Mouse (Mus musculus) embryo, embryonic 10.5 days (tissue): ENCODE results near the gene Amfr.
A peak's percentile ranks its signal among the peaks of the same experiment; 100 is the strongest.

Source experiments
- DNase-seq: peaks from one replicate; pipeline ENCODE4 v3.0.0-alpha.2; 2015; ENCODE audit warnings: low spot score

The Amfr gene

GRCm38 (mm10) chr8:94012013-94012951, at the start of gene Amfr:
Gene Amfr (minus strand): TSS chr8:94012842.
- peak; percentile 82 for DNase-seq

- peak; percentile 74 for DNase-seq
These were observed 44.7 kb upstream of the Amfr start for GRCm38 (mm10) chr8:94057157-94057854.

GRCm38 (mm10) chr8:94052696-94053095, 40.1 kb upstream of the Amfr start:
- DNase-seq = no peak

DNA sequence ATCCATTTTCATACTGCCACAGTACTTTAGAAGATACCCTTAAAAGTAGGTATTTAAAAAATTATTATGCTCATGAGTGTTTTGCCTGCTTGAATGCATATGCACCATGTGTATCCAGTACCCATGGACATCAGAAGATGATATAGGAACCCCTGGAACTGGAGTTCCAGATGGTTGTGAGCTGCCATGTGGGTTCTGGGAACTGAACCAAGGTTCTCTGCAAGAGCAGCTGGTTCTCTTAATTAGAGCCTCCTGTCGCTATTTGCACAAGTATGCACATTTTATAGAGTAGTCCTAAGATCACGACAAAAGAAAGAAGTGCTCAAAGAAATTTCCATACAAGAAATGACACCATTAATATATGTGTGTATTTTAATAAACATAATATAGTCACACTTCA, 35.2 kb upstream of the Amfr start:
- no peak for DNase-seq

GRCm38 (mm10) chr8:94037806-94038205, 25.2 kb upstream of the Amfr start:
- DNase-seq = peak; percentile 30

GRCm38 (mm10) chr8:94036944-94037524, 24.4 kb upstream of the Amfr start, which contains the start of the genes Nudt21 and Ogfod1:
Gene Nudt21 (minus strand): TSS chr8:94037031.
Gene Ogfod1 (plus strand): TSS chr8:94037198.
- peak; percentile 100 for DNase-seq

DNA sequence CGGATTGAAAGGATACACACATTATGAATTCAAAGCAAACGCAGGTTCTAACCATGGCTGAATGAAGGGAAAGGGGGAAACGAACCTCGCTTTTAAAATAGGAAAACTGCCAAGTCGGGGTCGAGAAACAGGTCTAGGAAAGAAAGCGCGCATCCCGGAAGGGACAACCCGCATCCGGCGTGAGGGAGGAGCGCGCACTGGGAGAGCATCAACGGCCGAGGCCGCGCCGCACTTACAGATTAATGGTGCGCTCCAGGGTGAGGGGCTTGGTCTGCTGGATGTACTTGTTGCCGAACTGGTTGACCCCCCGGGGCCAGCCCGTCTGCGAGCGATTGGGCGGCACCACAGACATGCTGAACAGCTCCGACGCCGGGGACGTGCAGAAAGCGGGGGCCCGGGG, 23.9 kb upstream of the Amfr start:
- peak; percentile 84 for DNase-seq

DNA sequence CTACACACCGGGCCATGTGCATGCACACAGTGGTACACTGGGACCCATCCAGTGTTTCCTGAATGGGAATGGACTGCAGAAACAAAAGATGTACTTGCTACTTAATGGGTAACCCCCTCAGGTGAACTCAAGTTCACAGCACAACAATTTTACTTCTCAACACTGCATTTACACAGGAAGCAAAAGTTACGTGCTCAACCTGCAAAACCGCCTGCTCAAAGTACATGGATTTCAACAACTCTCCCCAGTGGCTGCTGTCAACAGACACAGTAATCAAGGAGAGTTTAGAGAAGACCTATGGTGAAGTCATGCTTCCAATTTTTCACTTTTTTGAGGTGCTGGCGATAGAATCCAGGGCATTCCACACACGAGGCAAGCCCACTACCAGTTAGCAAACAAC, 22.6 kb upstream of the Amfr start:
- no peak for DNase-seq

DNA sequence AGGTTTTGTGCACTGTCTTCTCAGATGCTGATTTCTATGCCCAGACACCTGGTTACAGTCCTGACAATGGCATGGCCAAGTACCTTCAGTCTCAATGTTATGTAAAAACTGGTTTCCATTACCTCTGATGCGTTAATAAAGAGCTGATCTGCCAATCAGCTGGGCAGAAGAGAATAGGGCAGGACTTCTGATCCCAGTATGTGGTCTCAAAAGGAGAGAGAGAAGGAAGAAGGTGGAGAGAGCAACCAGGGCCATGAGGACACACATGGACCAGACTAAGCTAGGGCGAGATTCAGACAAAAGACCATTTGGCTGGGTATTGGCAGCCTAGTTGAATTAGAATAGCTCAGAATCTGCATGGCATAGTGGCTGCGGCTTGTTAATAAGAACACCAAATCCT, 21.0 kb upstream of the Amfr start:
- DNase-seq = no peak

DNA sequence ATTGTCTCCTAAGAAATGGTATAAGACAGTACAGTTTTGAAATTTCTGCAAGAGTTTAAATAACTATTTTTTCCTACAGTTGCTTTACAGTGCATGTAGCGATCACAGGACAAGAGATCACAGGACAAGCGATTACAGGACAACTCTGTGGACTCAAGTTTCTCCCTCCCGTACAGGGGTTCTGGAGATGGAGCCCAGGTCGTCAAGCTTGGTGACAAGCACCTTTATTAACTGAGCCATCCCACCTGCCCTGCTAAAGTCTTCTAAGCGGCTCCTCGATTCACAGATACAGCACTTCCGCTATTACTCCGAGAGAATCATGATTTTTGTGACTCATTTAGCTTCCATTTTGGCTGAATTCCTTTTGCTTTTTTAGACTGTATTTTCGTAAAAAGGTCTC, 17.1 kb upstream of the Amfr start:
- DNase-seq = no peak

- DNase-seq = no peak
These were observed 11.3 kb upstream of the Amfr start for GRCm38 (mm10) chr8:94023916-94024315.

DNA sequence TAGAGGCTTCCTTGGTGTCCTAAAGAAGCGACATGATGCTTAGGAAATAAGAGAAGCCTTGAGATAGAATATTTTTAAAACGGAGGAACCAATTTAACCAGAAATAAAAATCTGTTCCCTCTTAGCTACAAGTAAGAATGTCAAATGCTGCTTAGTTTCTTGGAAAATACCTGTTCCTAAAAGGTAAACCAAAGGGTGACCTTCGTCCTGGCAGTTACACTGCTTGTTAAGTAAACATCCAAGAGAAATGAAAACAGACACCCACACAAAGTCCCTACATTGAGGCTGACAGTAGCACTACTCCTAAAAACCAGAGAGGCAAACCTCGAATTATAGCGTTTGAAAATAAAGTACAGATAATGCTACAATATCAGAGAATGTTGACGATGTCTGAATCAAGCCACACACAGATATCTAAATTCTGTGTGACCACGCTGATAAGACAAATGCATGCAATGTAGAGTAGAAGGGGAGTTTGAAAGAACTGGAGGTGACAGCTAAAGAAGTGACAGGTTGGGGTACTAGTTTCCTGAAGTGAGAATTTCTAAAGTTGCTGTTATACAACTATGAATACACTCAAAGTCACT, 477 bp upstream of the Amfr start:
- DNase-seq = peak; percentile 15

DNA sequence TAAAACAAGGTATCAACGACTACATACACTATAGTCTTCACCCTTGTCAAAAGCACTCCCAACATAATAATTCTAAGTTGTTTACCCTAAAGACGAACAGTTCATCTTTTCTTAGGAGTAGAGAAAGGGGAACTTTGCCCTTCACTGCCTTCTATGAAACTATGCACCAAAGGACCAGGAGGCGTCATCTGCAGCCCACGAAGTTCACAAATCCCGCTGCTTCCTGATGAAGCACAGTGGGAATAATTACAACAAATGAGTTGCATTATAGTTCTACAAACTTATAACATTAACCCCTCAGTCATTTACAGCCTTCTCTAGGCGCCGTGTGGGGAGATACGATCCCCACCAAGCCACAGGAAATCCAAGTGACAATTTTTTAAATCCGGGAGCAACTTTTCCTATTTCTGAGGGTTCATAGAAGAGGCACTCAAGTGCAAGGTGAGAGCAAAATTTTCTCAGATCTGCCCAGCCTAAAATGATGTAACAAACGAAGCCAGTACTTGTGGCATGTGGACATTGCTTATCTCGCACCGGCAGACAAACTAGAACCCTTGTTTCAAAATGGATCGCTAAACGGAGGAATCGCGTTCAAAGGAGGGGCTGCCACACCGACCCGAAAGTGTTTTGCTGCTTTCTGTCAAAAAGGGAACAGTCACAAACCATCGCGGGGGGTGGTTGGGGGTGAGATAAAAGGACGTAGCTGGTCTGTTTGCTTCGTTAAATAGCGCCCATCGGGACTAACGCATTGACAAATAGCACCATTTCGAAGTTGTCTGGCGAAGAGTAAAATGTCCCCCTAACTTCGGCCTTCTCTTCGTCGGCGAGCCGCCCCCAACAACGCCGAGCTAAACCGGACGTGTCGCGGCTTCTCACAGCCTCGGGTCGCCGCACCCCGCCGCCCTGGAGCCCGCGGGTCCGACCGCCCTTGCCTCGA, 1.3 kb downstream of the Amfr start:
- peak; percentile 52 for DNase-seq

DNA sequence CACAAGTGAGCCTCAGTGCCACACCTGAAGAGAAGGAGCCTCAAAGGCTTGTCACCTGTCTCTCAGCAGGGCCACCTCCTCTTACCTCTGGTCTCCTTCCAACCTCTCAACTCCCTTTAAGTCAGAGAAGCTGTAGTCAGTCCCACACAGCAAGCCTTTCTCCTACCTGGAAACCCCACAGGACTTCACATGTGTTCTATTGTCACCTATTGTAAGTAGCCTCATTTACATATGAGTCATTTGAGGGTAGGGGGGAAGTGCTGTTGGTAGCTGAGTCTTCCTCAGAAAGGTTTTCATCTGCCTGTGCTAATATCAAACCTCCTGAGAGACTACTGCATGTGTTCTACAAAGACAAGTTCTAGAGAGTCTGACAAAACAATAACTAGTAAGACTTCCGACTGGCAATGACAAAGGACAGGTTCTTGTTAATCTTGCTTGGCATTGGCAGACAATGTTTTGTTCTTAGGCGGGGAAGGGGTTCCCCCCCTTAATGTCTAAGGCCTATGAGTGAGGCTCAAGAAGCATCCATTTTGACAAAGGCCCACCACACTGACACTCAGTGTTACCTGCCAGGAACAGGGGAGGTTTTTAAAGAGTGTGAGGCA, 2.4 kb downstream of the Amfr start:
- DNase-seq = no peak

GRCm38 (mm10) chr8:94009243-94009845, 3.3 kb downstream of the Amfr start:
- no peak for DNase-seq

DNA sequence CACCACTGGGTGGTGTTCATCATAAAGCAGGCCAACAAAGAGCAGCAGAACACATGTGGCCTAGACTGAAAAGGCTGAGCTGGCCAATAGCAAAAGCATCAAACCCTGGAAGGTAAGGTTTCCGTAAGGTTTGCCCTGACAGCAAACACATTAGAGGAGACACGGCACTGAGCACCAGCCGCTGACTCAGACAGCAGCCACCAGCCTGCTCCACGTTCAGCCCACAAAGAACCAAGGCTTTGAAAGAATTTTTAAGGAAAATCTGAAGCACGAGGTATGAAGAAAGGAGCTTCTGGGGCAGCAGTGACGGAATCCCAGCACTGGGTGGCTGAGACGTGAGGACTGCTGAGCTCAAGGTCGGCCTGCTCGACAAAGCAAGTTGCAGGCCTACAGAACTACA, 8.5 kb downstream of the Amfr start:
- no peak for DNase-seq

- DNase-seq = no peak
These were observed 13.7 kb downstream of the Amfr start for GRCm38 (mm10) chr8:93998961-93999360.

DNA sequence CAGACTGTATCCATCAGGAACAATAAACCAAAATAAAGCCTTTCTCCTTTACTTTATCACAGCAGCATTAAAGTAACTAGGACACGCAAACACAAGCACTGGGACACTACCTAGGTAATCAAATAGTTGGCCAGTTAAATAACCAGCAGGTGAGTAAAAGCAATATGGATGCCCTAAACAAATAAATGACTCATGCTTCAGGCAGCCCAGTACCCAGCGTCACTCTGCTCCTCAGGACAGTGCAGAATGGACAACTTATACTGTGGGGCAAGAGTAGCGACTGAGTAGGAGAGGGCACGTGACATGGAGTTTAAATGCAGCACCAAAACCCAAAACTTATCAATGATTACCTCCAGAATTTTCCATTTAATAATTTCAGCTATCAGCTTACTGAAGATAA, 22.9 kb downstream of the Amfr start:
- no peak for DNase-seq

GRCm38 (mm10) chr8:93984731-93985130, 27.9 kb downstream of the Amfr start:
- DNase-seq = no peak

GRCm38 (mm10) chr8:93983827-93984226, 28.8 kb downstream of the Amfr start:
- DNase-seq = peak; percentile 24
